Mouse (Mus musculus) lung, adult 2 months (tissue): ENCODE measurements around the gene Tle3. TPM values are rescaled to one million over a fixed set of nuclear protein-coding genes. Genes with fewer than 3 reads are reported as not detected.

Experiments
- DNase-seq: peaks from one replicate; pipeline ENCODE4 v3.0.0; 2022
- H3K4me1 ChIP-seq: fragments of 200-500 bp; 2 replicates; pipeline ENCODE4 v1.6.1; 2011; ENCODE audit warnings: low read length; ENCODE audit not compliant: control insufficient read depth, insufficient read depth
- H3K4me3 ChIP-seq: fragments of 200-500 bp; replicated peaks from 2 replicates; pipeline ENCODE3; 2011; ENCODE audit warnings: low read depth, mild to moderate bottlenecking, control low read depth, low read length; ENCODE audit errors: extremely low read depth
- CTCF ChIP-seq: fragments of 200-500 bp; IDR thresholded peaks from 2 replicates; pipeline ENCODE4 v1.5.1; 2011; ENCODE audit warnings: mild to moderate bottlenecking, low read length, control low read depth; ENCODE audit not compliant: insufficient read depth
- POLR2A ChIP-seq: fragments of 200-500 bp; IDR thresholded peaks from 2 replicates; pipeline ENCODE4 v1.6.1; 2011; ENCODE audit warnings: low read depth, mild to moderate bottlenecking, control low read depth, low read length, borderline replicate concordance; ENCODE audit errors: extremely low read depth
- WGBS: fragments of 180-500 bp; shearing (Covaris S2); methylation state at CpG from one replicate; pipeline ENCODE4 v1.1.7; 2018; 5-methylcytosine and 5-hydroxymethylcytosine counted together
- polyA plus RNA-seq: library from polyadenylated mRNA; depleted of rRNA; stranded (reverse); fragments of >200 nt; gene quantifications from 2 replicates; pipeline ENCODE4 v1.2.3, GENCODE M21; 2012

The Tle3 gene
- polyA plus RNA-seq, 1 experiment: 55.1 TPM

GRCm38 (mm10) chr9:61439092-61439491 lies 66.9 kb downstream of the Tle3 start:
- no peaks in the 10 kb centered on the region for H3K4me1 ChIP-seq
- H3K4me3 ChIP-seq: no peak overlapping the region
- no peak for TF ChIP-seq POLR2A
- no peak for TF ChIP-seq CTCF
- WGBS: 74% methylated on average over 6 of the region's 6 CpGs
- no peak for DNase-seq

GRCm38 (mm10) chr9:61439979-61440378 lies 67.8 kb downstream of the Tle3 start:
- WGBS: 69% methylated on average over 2 of the region's 2 CpGs
- no peaks in the 10 kb centered on the region for H3K4me1 ChIP-seq
- no peak for DNase-seq
- no peak for TF ChIP-seq CTCF
- TF ChIP-seq POLR2A: no peak
- no peak overlapping the region for H3K4me3 ChIP-seq

- no peaks in the 10 kb centered on the region for H3K4me1 ChIP-seq
- no peak for DNase-seq
- WGBS: 51% methylated on average over 11 of the region's 11 CpGs
Observed at GRCm38 (mm10) chr9:61441206-61441913, 69.2 kb downstream of the Tle3 start.

DNA sequence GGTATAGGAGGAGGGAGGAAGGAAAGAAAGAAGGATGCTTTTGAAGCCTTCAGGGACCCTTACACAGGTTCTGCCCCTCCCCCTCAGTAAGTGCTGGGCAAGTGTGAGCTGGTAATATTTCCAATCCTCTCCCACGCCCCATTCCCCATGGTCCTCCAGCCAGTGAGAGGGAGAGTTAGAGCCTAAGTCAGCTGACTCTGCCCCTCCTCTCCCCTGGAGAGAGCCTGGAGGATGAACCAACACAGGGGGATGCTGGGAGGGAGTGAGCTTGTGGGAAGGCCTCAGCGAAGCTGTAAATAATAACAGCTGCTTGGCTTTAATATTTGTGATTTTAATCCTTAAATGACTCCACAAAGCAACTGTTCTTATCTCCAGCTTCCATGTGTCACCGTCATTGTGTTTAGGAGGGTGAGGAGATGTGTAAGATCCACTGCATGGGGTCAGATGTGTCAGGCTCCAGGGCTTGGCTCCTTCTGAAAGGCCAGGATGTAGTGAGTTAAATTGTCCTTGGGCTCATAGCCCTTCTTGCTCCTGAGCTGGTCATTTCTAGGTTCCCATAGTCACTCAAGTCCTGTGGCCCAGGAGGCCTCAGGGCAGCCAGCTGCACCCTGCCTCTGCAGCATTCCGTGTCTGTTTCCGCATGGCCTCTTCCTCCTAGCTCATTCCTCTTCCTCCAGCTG lies 70.9 kb downstream of the Tle3 start:
- no peak overlapping the region for H3K4me3 ChIP-seq
- H3K4me1 ChIP-seq: no peaks in the 10 kb centered on the region
- no peak for DNase-seq
- TF ChIP-seq CTCF: no peak
- TF ChIP-seq POLR2A: no peak
- 62% methylated on average over 5 of the region's 5 CpGs for WGBS

More at GRCm38 (mm10) chr9:61441206-61441913, 69.2 kb downstream of the Tle3 start:
- no peak overlapping the region for H3K4me3 ChIP-seq
- TF ChIP-seq POLR2A (no peak), CTCF (no peak)

GRCm38 (mm10) chr9:61445151-61445550 lies 73.0 kb downstream of the Tle3 start:
- H3K4me3 ChIP-seq: no peak overlapping the region
- 85% methylated on average over 2 of the region's 2 CpGs for WGBS
- no peak for DNase-seq
- no peaks in the 10 kb centered on the region for H3K4me1 ChIP-seq
- TF ChIP-seq POLR2A (no peak), CTCF (no peak)

- Histone ChIP-seq H3K4me3 (no peak overlapping the region), H3K4me1 (no peaks in the 10 kb centered on the region)
- no peak for TF ChIP-seq CTCF
- TF ChIP-seq POLR2A: no peak
- no peak for DNase-seq
- WGBS: 39% methylated on average over 5 of the region's 5 CpGs
Observed at GRCm38 (mm10) chr9:61445711-61446222, 73.6 kb downstream of the Tle3 start.

- DNase-seq: no peak
- Histone ChIP-seq H3K4me1 (no peaks in the 10 kb centered on the region), H3K4me3 (no peak overlapping the region)
- no peak for TF ChIP-seq CTCF
- no peak for TF ChIP-seq POLR2A
- WGBS: 69% methylated on average over 2 of the region's 2 CpGs
Observed at GRCm38 (mm10) chr9:61446965-61447364, 74.8 kb downstream of the Tle3 start.

DNA sequence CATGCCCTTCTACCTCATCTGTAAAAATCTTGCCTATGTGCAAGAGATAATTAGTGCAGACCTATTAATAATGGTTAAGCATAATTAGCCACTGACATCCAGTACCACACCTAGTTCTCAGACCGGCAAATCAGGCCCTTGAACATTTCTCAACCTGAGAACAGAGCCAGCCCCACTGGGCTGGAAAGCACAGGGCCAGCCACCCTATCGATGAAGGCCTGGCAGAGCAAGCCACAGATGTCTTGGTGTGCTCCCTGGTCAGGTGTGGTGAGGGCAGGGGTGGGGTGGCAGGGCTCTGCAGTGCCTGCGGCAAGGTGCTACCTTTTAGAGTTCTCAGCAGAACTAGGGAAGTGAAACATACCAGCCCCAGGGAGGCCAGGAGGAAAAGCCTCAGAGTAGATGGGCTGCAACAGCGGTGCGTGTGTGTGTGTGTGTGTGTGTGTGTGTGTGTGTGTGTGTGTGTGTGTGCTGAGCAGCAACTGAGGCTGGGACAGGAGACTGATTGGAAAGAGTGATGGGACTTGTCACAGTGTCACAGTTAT lies 77.3 kb downstream of the Tle3 start:
- no peak for DNase-seq
- Histone ChIP-seq H3K4me1 (no peaks in the 10 kb centered on the region), H3K4me3 (no peak overlapping the region)
- TF ChIP-seq POLR2A (no peak), CTCF (no peak)
- WGBS: 68% methylated on average over 5 of the region's 5 CpGs

DNA sequence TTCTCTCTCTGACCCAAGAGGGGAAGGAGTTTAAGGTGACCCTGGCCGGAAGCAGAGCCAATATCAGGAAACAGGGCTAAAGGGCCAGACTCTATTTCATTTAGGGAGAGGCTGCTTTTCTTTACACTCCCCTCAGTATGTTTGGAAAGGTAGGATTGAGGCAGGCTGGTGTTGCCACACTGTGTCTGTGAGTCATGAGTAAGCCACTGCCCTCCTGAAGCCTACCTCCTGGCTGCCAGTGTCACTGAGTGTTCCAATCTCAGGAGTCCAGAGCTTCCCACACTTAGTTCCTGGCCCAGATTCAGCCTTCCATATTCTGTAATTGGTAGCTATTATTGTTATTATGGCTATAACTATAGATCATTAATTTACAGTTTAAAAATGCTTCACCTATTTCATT lies 79.9 kb downstream of the Tle3 start:
- TF ChIP-seq CTCF (no peak), POLR2A (no peak)
- Histone ChIP-seq H3K4me3 (no peak overlapping the region), H3K4me1 (no peaks in the 10 kb centered on the region)
- DNase-seq: no peak
- whole genome bisulfite sequencing: 72% methylated on average over 1 of the region's 1 CpGs

DNA sequence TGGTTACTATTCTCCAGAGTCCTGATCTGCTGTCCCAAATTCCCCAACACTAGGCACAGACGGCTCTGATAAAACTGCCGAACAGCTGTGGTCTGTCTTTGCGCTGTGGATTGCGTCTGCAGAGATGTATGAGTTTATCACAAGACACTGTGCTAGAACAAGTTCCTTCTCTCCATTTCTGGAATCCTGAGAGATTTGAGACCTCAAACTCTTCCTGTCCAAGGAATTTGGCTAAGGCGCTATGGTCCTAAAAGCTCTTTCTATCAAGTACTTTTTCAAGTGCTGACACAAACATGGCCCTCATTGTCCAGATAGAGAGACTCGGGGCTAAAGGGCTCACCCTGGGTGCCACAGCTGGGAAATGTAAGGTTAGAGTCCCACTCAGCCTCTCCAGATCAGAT lies 83.7 kb downstream of the Tle3 start:
- TF ChIP-seq CTCF: no peak
- TF ChIP-seq POLR2A: no peak
- Histone ChIP-seq H3K4me3 (no peak overlapping the region), H3K4me1 (no peaks in the 10 kb centered on the region)
- 46% methylated on average over 6 of the region's 6 CpGs for WGBS
- DNase-seq: no peak
